Mouse (Mus musculus) hindbrain, embryonic 10.5 days (tissue): Measurements from ENCODE around the gene Aaas. TPM values are rescaled to one million over a fixed set of nuclear protein-coding genes. Genes with fewer than 3 reads are reported as not detected.
"Not testable (repeated sequence)": the region's sequence is repeated elsewhere in the genome, so short reads cannot be mapped to it uniquely, and the experiment has no call there.

ENCODE experiments used
- DNase-seq: peaks from one replicate; pipeline ENCODE4 v3.0.0-alpha.2; 2017; ENCODE audit warnings: low spot score
- H3K27ac ChIP-seq: fragments of 300-500 bp; sonication (generic); 2 replicates; pipeline ENCODE4 v1.5.1; 2016; ENCODE audit warnings: mild to moderate bottlenecking, moderate library complexity
- H3K27me3 ChIP-seq: fragments of 300-500 bp; sonication (generic); 2 replicates; pipeline ENCODE4 v1.6.1; 2016; ENCODE audit warnings: mild to moderate bottlenecking; ENCODE audit not compliant: poor library complexity, insufficient read depth, severe bottlenecking
- H3K36me3 ChIP-seq: fragments of 300-500 bp; sonication (generic); 2 replicates; pipeline ENCODE4 v1.6.1; 2016; ENCODE audit warnings: mild to moderate bottlenecking, moderate library complexity
- H3K4me1 ChIP-seq: fragments of 300-500 bp; sonication (generic); replicated peaks from 2 replicates; pipeline ENCODE4 v1.6.1; 2016; ENCODE audit warnings: mild to moderate bottlenecking
- H3K4me3 ChIP-seq: fragments of 300-500 bp; sonication (generic); 2 replicates; pipeline ENCODE4 v1.5.1; 2016; ENCODE audit warnings: mild to moderate bottlenecking, moderate library complexity
- H3K9me3 ChIP-seq: fragments of 300-500 bp; sonication (generic); 2 replicates; pipeline ENCODE4 v1.6.1; 2016; ENCODE audit warnings: mild to moderate bottlenecking, moderate library complexity
- WGBS: fragments of 180-500 bp; shearing (Covaris S2); methylation state at CpG from one replicate; pipeline ENCODE4 v1.1.7; 2016; 5-methylcytosine and 5-hydroxymethylcytosine counted together
- polyA plus RNA-seq: library from polyadenylated mRNA; unstranded; fragments of >200 nt; fragmentation: Nextera tagmentation; extraction: Ambion mirVana; gene quantifications from 2 replicates; pipeline ENCODE4 v1.2.1, GENCODE M21; 2016

Gene Aaas
- polyA plus RNA-seq, 1 experiment from 2014 or later, result 102 TPM

DNA sequence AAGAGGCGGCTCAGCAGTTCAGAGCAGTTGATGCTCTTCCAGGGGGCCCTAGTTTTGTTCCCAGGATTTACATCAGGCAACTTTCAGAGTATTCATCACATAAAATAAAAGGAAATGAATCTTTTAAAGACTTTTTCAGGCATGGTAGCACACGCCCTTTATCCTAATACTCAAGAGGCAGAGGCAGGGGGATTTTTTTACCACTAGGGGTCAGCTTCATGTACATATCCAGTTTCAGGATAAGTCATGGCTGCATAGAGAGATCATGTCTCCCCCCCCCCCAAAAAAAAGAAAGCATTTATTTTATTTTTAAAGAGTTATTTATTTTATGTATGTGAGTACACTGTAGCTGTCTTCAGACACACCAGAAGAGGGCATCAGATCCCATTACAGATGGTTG is 3.4 kb upstream of the Aaas start:
- Histone ChIP-seq H3K27me3 (peaks cover 32% of the 10 kb centered on the region), H3K4me1 (peaks cover 66% of the 10 kb centered on the region), H3K36me3 (no peaks in the 10 kb centered on the region), H3K9me3 (no peaks in the 10 kb centered on the region), H3K27ac (no peak overlapping the region), H3K4me3 (no peak overlapping the region)
- WGBS, result 80% methylated on average over 2 of the region's 2 CpGs
- no peak for DNase-seq

DNA sequence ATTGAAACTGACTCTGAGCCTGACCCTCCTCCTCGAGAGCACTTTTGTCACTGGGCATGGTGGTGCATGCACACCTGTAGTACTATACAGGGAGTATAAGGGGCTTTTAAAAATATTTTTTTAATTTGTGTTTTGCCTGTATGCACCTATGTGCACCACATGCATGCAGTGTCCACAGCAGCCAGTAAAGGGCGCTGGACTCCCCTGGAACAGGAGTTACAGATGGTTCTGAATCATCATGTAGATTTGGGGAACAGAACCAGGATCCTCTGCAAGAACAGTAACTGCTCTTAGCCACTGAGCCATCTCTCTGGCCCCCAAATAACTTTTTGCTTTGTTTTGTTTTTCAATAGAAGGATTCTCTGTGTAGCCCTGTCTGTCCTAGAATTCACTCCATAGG is 1.6 kb upstream of the Aaas start:
- Histone ChIP-seq H3K4me3 (no peak overlapping the region), H3K27me3 (peaks cover 14% of the 10 kb centered on the region), H3K27ac (no peak overlapping the region), H3K4me1 (peaks cover 49% of the 10 kb centered on the region), H3K9me3 (no peaks in the 10 kb centered on the region), H3K36me3 (peaks cover 10% of the 10 kb centered on the region)
- DNase-seq, result no peak
- WGBS, result 60% methylated on average over 2 of the region's 2 CpGs

GRCm38 (mm10) chr15:102350942-102351291 is 346 bp upstream of the Aaas start:
- WGBS, result 12% methylated on average over 11 of the region's 11 CpGs
- DNase-seq, result no peak
- Histone ChIP-seq H3K27ac (peak overlapping the region; percentile 91), H3K9me3 (no peaks in the 10 kb centered on the region), H3K4me3 (peak overlapping the region; percentile 89), H3K36me3 (peaks cover 23% of the 10 kb centered on the region), H3K27me3 (peaks cover under 1% of the 10 kb centered on the region; the same call in 1 of the 2 replicates), H3K4me1 (peaks cover 36% of the 10 kb centered on the region)

DNA sequence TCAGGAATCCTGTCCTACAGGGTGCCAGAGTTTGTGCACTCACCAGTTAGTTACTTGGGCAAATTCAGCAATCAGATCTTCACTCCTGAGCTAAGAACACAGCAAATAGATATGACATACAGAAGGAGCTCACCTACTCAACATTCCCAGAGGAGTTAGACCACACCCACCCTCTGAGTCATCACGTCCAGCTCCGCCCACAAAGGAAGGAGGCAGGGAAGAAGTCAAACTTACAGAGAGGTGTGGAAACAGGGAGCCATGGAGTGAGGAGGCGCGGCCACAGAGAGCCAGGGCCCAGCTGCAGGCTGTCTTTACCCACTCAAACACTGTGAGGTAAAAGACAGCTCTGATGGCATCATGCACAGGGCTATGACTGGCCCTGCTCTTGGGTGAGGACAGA is 4.1 kb downstream of the Aaas start:
- WGBS, result 83% methylated on average over 4 of the region's 4 CpGs
- DNase-seq, result no peak
- peaks cover 66% of the 10 kb centered on the region for H3K36me3 ChIP-seq

DNA sequence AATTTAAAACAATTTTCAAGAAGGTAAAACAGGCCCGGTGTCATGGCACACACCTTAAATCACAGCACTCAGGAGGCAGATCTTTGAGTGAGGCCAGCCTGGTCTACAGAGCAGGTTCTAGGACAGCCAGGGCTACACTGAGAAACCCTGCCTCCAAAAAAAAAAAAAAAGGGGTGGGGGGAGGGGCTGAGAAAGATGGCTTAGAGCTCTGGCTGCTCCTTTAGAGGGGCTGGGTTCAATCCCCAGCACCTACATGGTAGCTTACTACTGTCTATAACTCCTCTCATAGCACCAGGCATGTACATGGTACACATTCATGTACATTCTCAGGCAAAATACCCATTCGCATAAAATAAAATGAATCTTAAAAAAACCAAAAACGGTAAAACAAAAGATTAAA is 6.1 kb downstream of the Aaas start:
- H3K9me3 ChIP-seq, result no peaks in the 10 kb centered on the region
- H3K4me1 ChIP-seq, result peaks cover 6% of the 10 kb centered on the region
- no peak overlapping the region for H3K4me3 ChIP-seq
- no peak for DNase-seq
- H3K36me3 ChIP-seq, result peaks cover 78% of the 10 kb centered on the region
- H3K27ac ChIP-seq, result no peak overlapping the region
- no peaks in the 10 kb centered on the region for H3K27me3 ChIP-seq
- WGBS, result 98% methylated on average over 3 of the region's 3 CpGs

More for the DNA sequence above, 4.1 kb downstream of the Aaas start:
- Histone ChIP-seq H3K4me3 (no peak overlapping the region), H3K27me3 (no peaks in the 10 kb centered on the region), H3K4me1 (peaks cover 21% of the 10 kb centered on the region), H3K9me3 (no peaks in the 10 kb centered on the region), H3K27ac (no peak overlapping the region)

GRCm38 (mm10) chr15:102341580-102341979 is 9.0 kb downstream of the Aaas start:
- no peak overlapping the region for H3K27ac ChIP-seq
- no peaks in the 10 kb centered on the region for H3K9me3 ChIP-seq
- no peaks in the 10 kb centered on the region for H3K27me3 ChIP-seq
- no peak overlapping the region for H3K4me3 ChIP-seq
- H3K36me3 ChIP-seq, result peaks cover 91% of the 10 kb centered on the region
- WGBS, result 11% methylated on average over 1 of the region's 1 CpGs
- DNase-seq, result peak; percentile 46
- no peaks in the 10 kb centered on the region for H3K4me1 ChIP-seq

DNA sequence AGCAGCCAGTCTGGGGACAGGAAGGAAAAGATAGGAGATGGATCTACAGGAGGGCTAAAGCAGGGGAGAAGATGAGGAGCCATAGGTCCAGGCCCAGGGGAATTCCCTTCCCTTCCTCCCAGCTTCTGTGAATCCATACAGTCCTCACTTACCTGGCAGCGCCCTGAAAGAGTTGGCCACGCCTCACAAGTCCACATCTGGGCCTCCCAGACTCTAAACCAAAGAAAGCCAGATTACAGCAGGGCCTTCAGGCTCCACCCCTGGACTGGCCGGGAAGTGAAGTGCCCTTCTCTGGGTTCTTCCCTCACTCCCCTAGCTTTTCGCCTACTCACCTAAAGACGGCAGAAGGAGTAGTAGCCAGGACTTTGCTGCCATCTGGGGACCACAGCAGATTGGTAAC is 11.0 kb downstream of the Aaas start:
- no peak for DNase-seq
- Histone ChIP-seq H3K27me3 (no peaks in the 10 kb centered on the region), H3K4me1 (no peaks in the 10 kb centered on the region), H3K36me3 (peaks cover 90% of the 10 kb centered on the region), H3K27ac (no peak overlapping the region), H3K9me3 (no peaks in the 10 kb centered on the region), H3K4me3 (no peak overlapping the region)
- WGBS, result 84% methylated on average over 5 of the region's 5 CpGs

GRCm38 (mm10) chr15:102336946-102337345 is 13.6 kb downstream of the Aaas start:
- DNase-seq, result no peak
- Histone ChIP-seq H3K4me3 (no peak overlapping the region), H3K4me1 (peaks cover 16% of the 10 kb centered on the region), H3K9me3 (no peaks in the 10 kb centered on the region), H3K27ac (no peak overlapping the region), H3K36me3 (peaks cover 90% of the 10 kb centered on the region), H3K27me3 (no peaks in the 10 kb centered on the region)
- WGBS, result 91% methylated on average over 4 of the region's 4 CpGs

DNA sequence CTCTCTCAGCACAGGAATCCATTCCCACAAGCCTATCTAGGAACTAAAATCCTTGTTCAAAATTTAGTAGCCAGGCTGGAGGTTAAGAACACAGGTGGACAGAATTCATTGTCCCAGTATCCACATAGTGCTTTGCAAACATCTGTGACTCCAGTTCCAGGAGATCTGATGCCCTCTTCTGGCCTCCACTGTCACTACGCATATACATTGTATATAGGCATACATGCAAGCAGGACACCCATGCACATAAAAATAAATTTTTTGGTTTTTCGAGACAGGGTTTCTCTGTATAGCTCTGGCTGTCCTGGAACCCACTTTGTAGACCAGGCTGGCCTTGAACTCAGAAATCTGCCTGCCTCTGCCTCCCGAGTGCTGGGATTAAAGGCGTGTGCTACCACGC is 14.6 kb downstream of the Aaas start:
- H3K4me1 ChIP-seq, result peaks cover 26% of the 10 kb centered on the region
- DNase-seq, result peak; percentile 37
- H3K27me3 ChIP-seq, H3K9me3 ChIP-seq, H3K27ac ChIP-seq, H3K4me3 ChIP-seq: not testable (repeated sequence)
- 92% methylated on average over 5 of the region's 5 CpGs for whole genome bisulfite sequencing
- H3K36me3 ChIP-seq, result peaks cover 90% of the 10 kb centered on the region

DNA sequence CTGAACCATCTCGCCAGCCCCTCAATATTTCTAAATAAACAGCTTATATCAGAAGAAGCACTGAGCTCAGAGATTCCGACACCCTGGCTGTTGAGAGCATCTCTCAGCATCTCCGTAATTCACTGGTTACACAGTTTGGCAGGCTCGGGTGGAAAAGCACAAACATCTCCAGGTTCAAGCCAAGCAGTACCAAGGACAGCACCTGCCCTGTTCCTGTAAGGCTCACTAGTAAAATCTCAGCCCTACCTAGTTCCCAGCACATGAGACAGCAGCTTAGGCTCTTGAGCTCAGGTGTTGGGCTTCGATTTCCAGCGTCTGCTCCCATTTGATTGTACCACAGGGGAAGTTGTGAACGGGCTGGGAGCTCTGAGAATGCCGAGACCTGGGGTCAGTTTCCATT is 15.3 kb downstream of the Aaas start:
- H3K9me3 ChIP-seq, result no peaks in the 10 kb centered on the region
- DNase-seq, result no peak
- WGBS, result 90% methylated on average over 8 of the region's 8 CpGs
- no peak overlapping the region for H3K27ac ChIP-seq
- H3K27me3 ChIP-seq, result no peaks in the 10 kb centered on the region
- H3K36me3 ChIP-seq, result peaks cover 92% of the 10 kb centered on the region
- H3K4me1 ChIP-seq, result peaks cover 26% of the 10 kb centered on the region
- H3K4me3 ChIP-seq, result no peak overlapping the region

GRCm38 (mm10) chr15:102331610-102332015 is 19.0 kb downstream of the Aaas start, which contains the start of gene Myg1:
Gene Myg1, plus strand, starts transcription at chr15:102331709.
- peaks cover 82% of the 10 kb centered on the region for H3K36me3 ChIP-seq
- under 1% methylated on average over 30 of the region's 30 CpGs for WGBS

GRCm38 (mm10) chr15:102326892-102327291 is 23.7 kb downstream of the Aaas start:
- Histone ChIP-seq H3K9me3 (no peaks in the 10 kb centered on the region), H3K27ac (peak overlapping the region; percentile 92), H3K27me3 (no peaks in the 10 kb centered on the region), H3K36me3 (peaks cover 64% of the 10 kb centered on the region), H3K4me3 (peak overlapping the region; percentile 85), H3K4me1 (peaks cover 22% of the 10 kb centered on the region)
- no peak for DNase-seq
- 75% methylated on average over 8 of the region's 8 CpGs for WGBS

More at GRCm38 (mm10) chr15:102331610-102332015, 19.0 kb downstream of the Aaas start, which contains the start of gene Myg1:
- DNase-seq, result peak; percentile 86
- H3K27me3 ChIP-seq, result no peaks in the 10 kb centered on the region
- H3K27ac ChIP-seq, result peak within 1 kb of the TSS; percentile 86
- no peaks in the 10 kb centered on the region for H3K9me3 ChIP-seq
- H3K4me3 ChIP-seq, result peak within 1 kb of the TSS; percentile 89
- peaks cover 34% of the 10 kb centered on the region for H3K4me1 ChIP-seq

GRCm38 (mm10) chr15:102326022-102326576 is 24.5 kb downstream of the Aaas start, which contains the start of gene Pfdn5:
Gene Pfdn5, plus strand, starts transcription at chr15:102326116.
- peak within 1 kb of the TSS; percentile 92 for H3K27ac ChIP-seq
- no peaks in the 10 kb centered on the region for H3K9me3 ChIP-seq
- peaks cover 68% of the 10 kb centered on the region for H3K36me3 ChIP-seq
- peaks cover 14% of the 10 kb centered on the region for H3K4me1 ChIP-seq
- no peaks in the 10 kb centered on the region for H3K27me3 ChIP-seq
- peak; percentile 83 for DNase-seq
- WGBS, result under 1% methylated on average over 40 of the region's 40 CpGs
- H3K4me3 ChIP-seq, result peak within 1 kb of the TSS; percentile 85
